7 mouse cellular contexts compared by ENCODE assay signal in the genomic region with DNA sequence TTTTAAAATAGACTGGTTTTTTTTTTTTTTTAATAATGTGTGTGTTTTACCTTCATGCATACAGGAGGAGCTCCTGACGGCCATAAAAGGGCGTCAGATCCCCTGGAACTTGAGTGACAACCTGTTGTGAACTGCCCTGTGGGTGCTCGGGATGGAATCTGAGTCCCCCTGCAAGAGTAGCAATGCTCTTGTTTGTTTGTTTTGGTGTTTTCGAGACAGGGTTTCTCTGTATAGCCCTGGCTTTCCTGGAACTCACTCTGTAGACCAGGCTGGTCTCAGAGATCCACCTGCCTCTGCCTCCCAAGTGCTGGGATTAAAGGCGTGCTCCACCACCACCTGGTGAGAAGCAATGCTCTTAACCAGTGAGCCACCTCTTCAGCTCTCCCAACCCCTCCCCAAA. TPM values are rescaled to one million over a fixed set of nuclear protein-coding genes. Genes with fewer than 3 reads are reported as not detected.
DNase-seq lines count a peak whose midpoint lies in the region; ATAC-seq and TF ChIP-seq lines count a peak whose summit lies in the region.

No protein-coding gene starts in this region.

- ATAC-seq in lung, embryonic 14.5 days (ENCODE audit: insufficient read depth) = no peak
- no peak for ATAC-seq in forebrain, embryonic 13.5 days
- no peak for ATAC-seq in limb, embryonic 12.5 days (ENCODE audit: insufficient number of reproducible peaks, insufficient read depth, low FRiP score, low TSS enrichment, low read depth)

- H3K27ac ChIP-seq in lung, embryonic 14.5 days (ENCODE audit: low read depth) = no peak overlapping the region
- H3K27ac ChIP-seq in forebrain, embryonic 13.5 days = 0 out of 2 replicates have a peak overlapping the region, but pooled peaks have one; percentile 57
- H3K27ac ChIP-seq in limb, embryonic 12.5 days = no peak overlapping the region
- H3K27ac ChIP-seq in olfactory bulb, adult 2 months (ENCODE audit: insufficient read depth, low read depth, low read length) = no peak overlapping the region

- peak overlapping the region; percentile 63 for H3K4me2 ChIP-seq in lung, embryonic 14.5 days
- H3K4me2 ChIP-seq in forebrain, embryonic 13.5 days = peak overlapping the region; percentile 66
- H3K4me2 ChIP-seq in limb, embryonic 12.5 days = peak overlapping the region; percentile 61

- WGBS in lung, embryonic 14.5 days = 64% methylated on average over 5 of the region's 5 CpGs
- WGBS in lung, adult 2 months = 56% methylated on average over 5 of the region's 5 CpGs
- WGBS in forebrain, embryonic 13.5 days = 80% methylated on average over 5 of the region's 5 CpGs
- 70% methylated on average over 5 of the region's 5 CpGs for WGBS in limb, embryonic 12.5 days
- WGBS in olfactory bulb, adult 2 months = 66% methylated on average over 5 of the region's 5 CpGs

- H3K4me1 ChIP-seq in lung, embryonic 14.5 days (ENCODE audit: insufficient read depth) = no peaks in the 10 kb centered on the region
- H3K4me1 ChIP-seq in lung, adult 2 months (ENCODE audit: control insufficient read depth, insufficient read depth, low read length) = peaks cover 4% of the 10 kb centered on the region; the same call in 1 of the 2 replicates
- peaks cover 32% of the 10 kb centered on the region for H3K4me1 ChIP-seq in forebrain, embryonic 13.5 days
- H3K4me1 ChIP-seq in limb, embryonic 12.5 days (replicated peaks) = peaks cover 23% of the 10 kb centered on the region
- peaks cover 19% of the 10 kb centered on the region for H3K4me1 ChIP-seq in olfactory bulb, adult 2 months (ENCODE audit: control insufficient read depth, insufficient read depth, low read length)

- no peak for TF ChIP-seq POLR2A in lung, adult 2 months (IDR thresholded peaks at IDR 0.05; ENCODE audit: borderline replicate concordance, extremely low read depth, low read depth, low read length)
- TF ChIP-seq POLR2A in olfactory bulb, adult 2 months (IDR thresholded peaks at IDR 0.05; ENCODE audit: insufficient read depth, low read depth, low read length) = no peak

- DNase-seq in lung, embryonic 14.5 days = no peak
- no peak for DNase-seq in lung, adult 2 months
- DNase-seq in thymus, postnatal 36 days = no peak
- no peak for DNase-seq in adrenal gland, postnatal 4 days (ENCODE audit: low spot score in 2 of 2)

- TF ChIP-seq CTCF in lung, embryonic 14.5 days (IDR thresholded peaks at IDR 0.05; ENCODE audit: low read depth) = no peak
- TF ChIP-seq CTCF in lung, adult 2 months (IDR thresholded peaks at IDR 0.05; ENCODE audit: insufficient read depth, low read length) = no peak
- no peak for TF ChIP-seq CTCF in olfactory bulb, adult 2 months (IDR thresholded peaks at IDR 0.05; ENCODE audit: insufficient read depth, low read depth, low read length)

- H3K36me3 ChIP-seq in lung, embryonic 14.5 days (ENCODE audit: insufficient read depth) = no peaks in the 10 kb centered on the region; the same call in 1 of the 2 replicates
- no peaks in the 10 kb centered on the region for H3K36me3 ChIP-seq in forebrain, embryonic 13.5 days (ENCODE audit: poor library complexity, severe bottlenecking)
- no peaks in the 10 kb centered on the region for H3K36me3 ChIP-seq in limb, embryonic 12.5 days

- no peaks in the 10 kb centered on the region for H3K27me3 ChIP-seq in lung, embryonic 14.5 days (ENCODE audit: insufficient read depth, low read length)
- peaks cover 27% of the 10 kb centered on the region for H3K27me3 ChIP-seq in forebrain, embryonic 13.5 days
- H3K27me3 ChIP-seq in limb, embryonic 12.5 days = peaks cover 27% of the 10 kb centered on the region

- H3K9me3 ChIP-seq in lung, embryonic 14.5 days (ENCODE audit: low read depth, low read length) = no peaks in the 10 kb centered on the region
- H3K9me3 ChIP-seq in forebrain, embryonic 13.5 days (replicated peaks) = no peaks in the 10 kb centered on the region
- no peaks in the 10 kb centered on the region for H3K9me3 ChIP-seq in limb, embryonic 12.5 days

- H3K4me3 ChIP-seq in lung, embryonic 14.5 days (ENCODE audit: low read depth, low read length) = peak overlapping the region; percentile 39
- H3K4me3 ChIP-seq in lung, adult 2 months (replicated peaks; ENCODE audit: extremely low read depth, low read depth, low read length) = no peak overlapping the region
- H3K4me3 ChIP-seq in forebrain, embryonic 13.5 days = peak overlapping the region; percentile 46; the same call in 1 of the 2 replicates
- peak overlapping the region; percentile 42; the same call in 1 of the 2 replicates for H3K4me3 ChIP-seq in limb, embryonic 12.5 days (replicated peaks)
- H3K4me3 ChIP-seq in olfactory bulb, adult 2 months (ENCODE audit: insufficient read depth, low read depth, low read length) = peak overlapping the region; percentile 59; the same call in 1 of the 2 replicates

- H3K9ac ChIP-seq in lung, embryonic 14.5 days = peak overlapping the region; percentile 45
- H3K9ac ChIP-seq in forebrain, embryonic 13.5 days = peak overlapping the region; percentile 71
- 0 out of 2 replicates have a peak overlapping the region, but pooled peaks have one; percentile 44 for H3K9ac ChIP-seq in limb, embryonic 12.5 days (replicated peaks)

RNA-seq across cellular contexts. Expression of gene Sirt4, which starts 0.5 kb away (rescaled TPM):
- 22.8 and 23.9 TPM in 2 replicates for polyA plus RNA-seq in lung, embryonic 14.5 days (2014; fragmentation: Nextera tagmentation; extraction: Ambion mirVana)
- 36.5 and 38.3 TPM in 2 replicates for polyA plus RNA-seq in lung, adult 2 months (2012; rRNA removed)
- polyA plus RNA-seq in forebrain, embryonic 13.5 days (2015; fragmentation: Nextera tagmentation; extraction: Ambion mirVana) = 24.7 TPM in 2 replicates
- 21.9 and 24.9 TPM in 2 replicates for polyA plus RNA-seq in limb, embryonic 12.5 days (2016; fragmentation: Nextera tagmentation; extraction: Ambion mirVana)
- not detected in 2 replicates for polyA plus RNA-seq in olfactory bulb, adult 2 months (2012; ENCODE audit: insufficient read depth, insufficient read length, low replicate concordance, missing spikeins)
- 10 to 100 TPM; 29.9 to 31.3 TPM for total RNA-seq in adrenal gland, postnatal 4 days (2021)

RNA-seq across cellular contexts. Expression of gene Pla2g1b, which starts 18.9 kb away (rescaled TPM):
- polyA plus RNA-seq in lung, embryonic 14.5 days (2014; fragmentation: Nextera tagmentation; extraction: Ambion mirVana) = 4.5 and 5.6 TPM in 2 replicates
- polyA plus RNA-seq in lung, adult 2 months (2012; rRNA removed) = 38.0 and 46.8 TPM in 2 replicates
- polyA plus RNA-seq in forebrain, embryonic 13.5 days (2015; fragmentation: Nextera tagmentation; extraction: Ambion mirVana) = not detected in 2 replicates
- polyA plus RNA-seq in limb, embryonic 12.5 days (2016; fragmentation: Nextera tagmentation; extraction: Ambion mirVana) = not detected in 2 replicates
- polyA plus RNA-seq in olfactory bulb, adult 2 months (2012; ENCODE audit: insufficient read depth, insufficient read length, low replicate concordance, missing spikeins) = not detected in 2 replicates
- 10 to 100 TPM in 1 of 2 experiments, not detected in 1; 13.7 TPM for total RNA-seq in adrenal gland, postnatal 4 days (2021)

RNA-seq across cellular contexts. Expression of gene Pxn, which starts 21.5 kb away (rescaled TPM):
- 22.3 and 25.2 TPM in 2 replicates for polyA plus RNA-seq in lung, embryonic 14.5 days (2014; fragmentation: Nextera tagmentation; extraction: Ambion mirVana)
- polyA plus RNA-seq in lung, adult 2 months (2012; rRNA removed) = 214 and 226 TPM in 2 replicates
- 16.8 and 17.7 TPM in 2 replicates for polyA plus RNA-seq in forebrain, embryonic 13.5 days (2015; fragmentation: Nextera tagmentation; extraction: Ambion mirVana)
- 40.3 and 47.1 TPM in 2 replicates for polyA plus RNA-seq in limb, embryonic 12.5 days (2016; fragmentation: Nextera tagmentation; extraction: Ambion mirVana)
- polyA plus RNA-seq in olfactory bulb, adult 2 months (2012; ENCODE audit: insufficient read depth, insufficient read length, low replicate concordance, missing spikeins) = not detected in 2 replicates
- total RNA-seq in adrenal gland, postnatal 4 days (2021) = 10 to 100 TPM; 77.6 to 82.4 TPM

RNA-seq across cellular contexts. Expression of gene Msi1, which starts 55.6 kb away (rescaled TPM):
- polyA plus RNA-seq in lung, embryonic 14.5 days (2014; fragmentation: Nextera tagmentation; extraction: Ambion mirVana) = 17.1 and 21.2 TPM in 2 replicates
- polyA plus RNA-seq in lung, adult 2 months (2012; rRNA removed) = 0.91 and 1.9 TPM in 2 replicates
- polyA plus RNA-seq in forebrain, embryonic 13.5 days (2015; fragmentation: Nextera tagmentation; extraction: Ambion mirVana) = 99.0 and 107 TPM in 2 replicates
- 29.4 and 29.5 TPM in 2 replicates for polyA plus RNA-seq in limb, embryonic 12.5 days (2016; fragmentation: Nextera tagmentation; extraction: Ambion mirVana)
- polyA plus RNA-seq in olfactory bulb, adult 2 months (2012; ENCODE audit: insufficient read depth, insufficient read length, low replicate concordance, missing spikeins) = not detected in 2 replicates
- total RNA-seq in adrenal gland, postnatal 4 days (2021) = 10 to 100 TPM; 27.0 to 33.2 TPM

Comparison
In these comparisons a context has a peak if more than half of its experiments do, and no peak if none do; other contexts are left out.
1. RNA of gene Sirt4, which starts 0.5 kb away (polyA plus RNA-seq): 36.5 to 38.3 TPM in lung, adult 2 months, 24.7 TPM in forebrain, embryonic 13.5 days, 22.8 to 23.9 TPM in lung, embryonic 14.5 days and 21.9 to 24.9 TPM in limb, embryonic 12.5 days; not detected in olfactory bulb, adult 2 months; every median in the first group is over 10 times any median in the second.
2. Peak in every context shown above with its lines, with median percentiles within 50 percentile points of each other: H3K4me2 ChIP-seq and H3K9ac ChIP-seq.